Mouse (Mus musculus) fibroblast of lung, adult 2 months (primary cell): ENCODE measurements at regions not wholly inside any gene's neighbourhood (a gene's known extent, or its start where the extent isn't known, plus 50 kb on each side); places are given as distances from the start of the nearest gene placed in this dataset.
A peak's percentile ranks its signal among the peaks of the same experiment; 100 is the strongest.

Experiments
- DNase-seq: peaks from one replicate; pipeline ENCODE4 v3.0.0-alpha.2; 2011; ENCODE audit warnings: low read depth

GRCm38 (mm10) chr16:62681880-62682279, 104.7 kb downstream of the Nsun3 start:
- DNase-seq: no peak

- DNase-seq: no peak
These were observed 109.8 kb downstream of the Nsun3 start for GRCm38 (mm10) chr16:62676815-62677214.

GRCm38 (mm10) chr16:62657383-62657782, 129.2 kb downstream of the Nsun3 start:
- no peak for DNase-seq

GRCm38 (mm10) chr16:62654436-62654835, 132.2 kb downstream of the Nsun3 start:
- no peak for DNase-seq

DNA sequence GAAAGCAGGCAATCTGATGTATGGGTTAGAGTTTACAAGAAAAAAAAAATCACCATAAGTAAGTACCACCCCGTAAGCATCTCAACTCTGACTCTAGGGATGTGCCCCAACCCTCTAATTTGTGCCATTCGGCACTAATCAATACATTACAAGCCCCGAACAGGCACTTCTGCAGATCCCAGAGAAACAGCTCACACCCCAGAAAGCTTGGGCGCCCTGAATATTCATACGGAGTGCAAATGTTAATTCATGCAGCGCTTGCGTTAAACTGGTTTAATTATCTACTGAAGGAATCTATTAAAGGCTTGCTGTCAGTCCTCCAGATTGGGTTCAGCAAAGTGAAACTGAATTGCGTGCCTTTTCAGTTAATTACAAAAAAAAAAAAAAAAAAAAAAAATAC, 132.8 kb downstream of the Nsun3 start:
- no peak for DNase-seq

GRCm38 (mm10) chr16:62652769-62653465, 133.7 kb downstream of the Nsun3 start:
- no peak for DNase-seq

- no peak for DNase-seq
These were observed 135.8 kb downstream of the Nsun3 start for GRCm38 (mm10) chr16:62650856-62651255.

GRCm38 (mm10) chr16:62648326-62648725, 138.3 kb downstream of the Nsun3 start:
- DNase-seq: no peak

DNA sequence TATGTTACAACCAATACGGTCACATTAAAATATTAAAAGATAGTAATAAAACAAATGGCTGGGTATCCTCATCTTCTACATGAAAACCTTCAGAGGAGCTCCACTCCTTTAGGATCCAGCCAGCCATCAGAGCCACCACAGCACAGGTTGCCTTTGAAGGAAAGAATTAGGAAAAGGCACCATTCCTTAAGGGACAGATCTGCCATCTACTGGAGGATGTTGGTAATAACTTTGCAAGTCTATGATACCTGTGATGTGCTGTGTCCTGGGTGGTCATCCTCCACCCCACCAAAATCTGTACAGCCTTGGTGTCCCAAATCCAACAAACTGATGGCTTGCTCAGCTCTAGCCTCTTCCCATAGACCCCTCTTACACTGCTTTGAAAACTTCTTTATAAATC, 140.5 kb downstream of the Nsun3 start:
- DNase-seq: no peak

DNA sequence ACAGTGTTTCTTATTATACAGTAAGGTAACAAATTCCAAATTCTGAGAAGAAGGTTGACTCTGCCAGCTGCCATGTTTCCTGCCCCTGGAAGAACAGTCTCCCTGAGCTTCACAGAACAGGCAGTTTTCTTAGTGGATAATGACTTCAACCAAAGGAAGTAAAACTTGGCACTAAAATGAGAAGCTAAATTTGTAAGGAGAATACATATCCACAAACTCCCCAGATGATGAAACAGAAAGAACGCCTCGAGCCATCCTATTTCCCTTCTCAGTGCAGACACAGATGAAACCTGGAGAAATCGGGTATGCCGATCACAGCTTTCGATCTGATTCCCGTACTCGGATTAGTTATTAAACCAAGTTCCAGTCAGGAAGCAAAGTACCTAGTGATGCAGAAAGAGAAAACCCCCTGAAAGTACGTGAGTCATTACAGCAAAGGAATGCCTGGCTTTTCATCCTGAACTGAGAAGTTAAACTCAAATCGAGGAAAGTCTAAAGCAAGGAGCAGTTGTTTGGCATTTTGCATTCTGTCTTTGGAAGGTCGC, 143.7 kb downstream of the Nsun3 start:
- DNase-seq: no peak

- DNase-seq: no peak
These were observed 162.7 kb downstream of the Nsun3 start for GRCm38 (mm10) chr16:62623938-62624337.

GRCm38 (mm10) chr16:62610873-62611272, 175.7 kb downstream of the Nsun3 start:
- peak; percentile 40 for DNase-seq

- DNase-seq: no peak
These were observed 178.0 kb downstream of the Nsun3 start for GRCm38 (mm10) chr16:62608617-62609016.

DNA sequence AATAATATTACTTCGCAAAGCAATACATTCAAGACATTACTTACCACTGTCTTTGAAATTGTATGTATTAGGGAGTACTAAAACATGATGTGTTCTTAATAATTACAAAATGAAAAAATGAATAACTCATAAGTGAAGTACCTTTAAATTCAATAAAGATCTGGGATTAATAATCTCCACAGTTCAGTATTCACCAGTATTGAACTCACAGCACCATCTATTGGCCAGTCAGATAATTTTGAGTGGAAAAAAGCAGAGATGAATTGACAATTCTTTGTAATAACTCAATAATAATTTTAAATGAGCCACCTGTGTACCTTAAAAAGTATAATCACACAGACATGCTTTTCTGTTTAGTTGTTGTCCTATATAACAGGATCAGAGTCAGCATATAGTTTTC, 180.7 kb downstream of the Nsun3 start:
- DNase-seq: no peak

DNA sequence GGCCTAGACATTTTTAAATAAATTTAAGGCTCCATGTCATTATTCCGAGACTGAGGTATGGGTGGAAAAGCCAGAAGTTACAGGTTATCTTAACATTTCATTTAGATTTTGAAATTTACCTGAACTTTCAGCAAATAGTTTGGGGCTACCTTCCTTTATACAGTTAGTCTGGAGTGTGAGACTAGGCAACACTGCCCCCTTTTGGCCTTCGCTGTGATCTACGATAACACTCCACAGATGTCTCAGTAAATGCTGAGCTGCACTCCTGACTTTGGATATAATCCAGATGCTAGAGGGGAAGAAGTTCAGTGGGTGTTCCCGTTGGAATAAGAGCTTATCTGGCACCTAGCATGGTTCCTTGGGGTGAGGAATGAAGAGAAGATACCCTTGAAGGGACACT, 224.6 kb downstream of the Nsun3 start:
- no peak for DNase-seq

DNA sequence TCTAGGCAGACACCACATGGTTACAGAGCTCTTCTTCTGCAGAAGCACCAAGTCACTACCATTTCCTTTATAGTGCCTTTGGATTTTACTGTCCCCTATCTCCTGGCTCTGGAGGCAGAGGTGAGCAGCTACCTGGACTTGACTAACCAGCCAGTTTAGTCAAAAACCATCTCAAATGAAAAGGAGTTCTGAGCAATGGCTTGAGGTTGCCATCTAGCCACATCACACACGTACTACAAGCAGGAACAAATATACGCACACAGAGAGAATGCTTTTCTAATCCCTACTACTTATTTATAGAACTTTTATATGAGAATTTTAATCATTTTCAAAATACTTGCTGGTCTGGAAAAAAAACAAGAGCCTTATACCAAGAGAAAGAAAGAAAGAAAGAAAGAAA, 243.5 kb downstream of the Nsun3 start:
- no peak for DNase-seq

- DNase-seq: no peak
These were observed 248.7 kb downstream of the Nsun3 start for GRCm38 (mm10) chr16:62537730-62538479.

- DNase-seq: no peak
These were observed 277.3 kb downstream of the Nsun3 start for GRCm38 (mm10) chr16:62509321-62509720.

DNA sequence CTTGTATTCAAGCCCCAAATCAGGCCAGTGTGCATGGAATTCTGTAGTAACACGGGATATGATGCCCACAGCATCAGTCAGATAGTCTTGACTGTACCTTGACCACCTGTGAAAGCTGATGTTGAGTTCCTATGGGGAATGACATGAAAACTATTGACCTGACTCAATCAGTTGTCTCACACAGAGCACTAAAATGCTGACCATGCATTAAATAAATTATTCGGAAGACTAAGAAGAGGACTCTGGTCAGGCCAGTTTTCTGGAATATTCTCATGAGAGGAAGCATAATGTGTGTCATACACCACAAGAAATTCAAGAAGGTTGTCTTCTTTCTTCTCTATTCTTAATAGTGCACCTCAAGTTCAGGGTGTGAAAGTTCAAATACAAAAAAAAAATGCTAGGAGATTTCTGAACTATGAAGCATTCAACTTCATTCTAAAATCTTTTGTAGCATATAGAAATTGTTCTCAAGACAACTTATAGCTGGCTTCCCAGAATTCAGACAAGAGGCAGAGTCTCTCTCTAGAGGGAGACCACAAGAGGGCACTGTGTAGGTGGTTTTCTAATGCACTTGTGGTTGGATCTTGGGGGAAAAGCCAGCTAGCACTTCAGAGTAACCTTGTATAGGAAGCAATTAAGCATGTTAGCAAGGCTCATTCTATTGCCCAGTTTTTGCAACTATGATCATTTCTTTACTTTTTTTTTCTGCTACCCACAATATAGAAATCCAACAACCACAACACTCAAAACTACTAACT, 279.7 kb downstream of the Nsun3 start:
- DNase-seq: no peak

DNA sequence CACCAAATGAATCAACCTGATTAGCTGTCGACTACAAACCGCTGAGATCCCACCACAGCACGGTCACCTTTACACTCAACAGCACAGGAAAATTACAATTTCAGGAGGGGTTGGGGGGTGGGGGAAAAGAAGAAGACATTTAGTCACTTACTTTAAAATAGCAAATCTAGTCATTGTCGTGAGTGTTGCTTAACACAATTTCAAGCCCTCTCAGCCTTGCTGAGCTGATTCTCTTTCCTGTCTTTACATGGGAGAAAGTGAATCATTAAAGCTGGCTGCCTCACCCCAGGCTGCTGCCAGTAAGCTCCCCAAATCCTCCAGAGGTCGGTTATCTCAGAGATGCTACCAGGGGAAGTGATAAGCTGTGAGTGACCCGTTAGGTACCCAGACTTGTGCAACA, 285.7 kb downstream of the Nsun3 start:
- no peak for DNase-seq

- DNase-seq: no peak
These were observed 286.3 kb downstream of the Nsun3 start for GRCm38 (mm10) chr16:62500334-62500733.

DNA sequence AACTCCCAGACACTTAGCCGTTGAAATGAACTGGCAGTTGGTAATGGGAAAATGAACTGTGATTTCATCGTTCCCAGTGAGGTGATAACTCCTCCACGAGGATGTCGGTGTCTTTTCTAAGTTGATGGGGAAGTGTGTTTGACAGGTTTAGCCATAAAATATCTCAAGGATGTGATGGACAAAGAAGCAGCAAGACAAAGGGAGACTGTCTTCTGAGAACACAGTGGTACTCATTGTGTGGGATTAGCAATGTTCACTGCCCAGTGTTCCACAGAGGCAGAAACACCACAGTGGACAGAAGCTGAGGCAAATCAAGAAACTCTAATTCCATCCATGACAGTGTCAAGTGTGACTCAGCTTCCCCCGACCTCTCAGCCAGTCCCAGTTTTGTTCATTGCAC, 287.9 kb downstream of the Nsun3 start:
- no peak for DNase-seq

- no peak for DNase-seq
These were observed 289.9 kb downstream of the Nsun3 start for GRCm38 (mm10) chr16:62496697-62497096.
